Mouse (Mus musculus): ENCODE measurements at regions not wholly inside any gene's neighbourhood (a gene's known extent, or its start where the extent isn't known, plus 50 kb on each side); places are given as distances from the start of the nearest gene placed in this dataset.
"Not testable (repeated sequence)": the region's sequence is repeated elsewhere in the genome, so short reads cannot be mapped to it uniquely, and the experiment has no call there.

DNA sequence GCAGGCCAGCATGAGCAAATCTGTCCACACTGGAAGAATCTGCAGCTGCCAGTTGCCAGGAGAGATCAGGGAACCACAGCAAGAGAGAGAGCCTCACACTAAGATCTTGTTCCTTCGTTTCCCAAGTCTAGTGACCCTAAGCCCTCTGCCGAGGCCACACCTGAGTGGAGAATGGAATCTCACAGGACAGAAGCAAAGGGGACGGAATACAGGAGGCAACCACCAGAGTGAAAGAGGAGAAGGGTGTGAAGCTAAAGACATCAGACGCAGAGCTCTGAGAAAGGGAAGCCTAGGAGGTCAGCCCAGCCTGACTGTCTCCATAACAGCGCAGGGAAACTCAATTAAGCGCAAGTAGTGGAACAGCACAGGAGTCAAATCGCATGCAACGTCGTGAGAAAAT lies 75.0 kb downstream of the Suds3 start:
- POLR2A ChIA-PET: no interaction called here
- CTCF ChIA-PET: no interaction called here

DNA sequence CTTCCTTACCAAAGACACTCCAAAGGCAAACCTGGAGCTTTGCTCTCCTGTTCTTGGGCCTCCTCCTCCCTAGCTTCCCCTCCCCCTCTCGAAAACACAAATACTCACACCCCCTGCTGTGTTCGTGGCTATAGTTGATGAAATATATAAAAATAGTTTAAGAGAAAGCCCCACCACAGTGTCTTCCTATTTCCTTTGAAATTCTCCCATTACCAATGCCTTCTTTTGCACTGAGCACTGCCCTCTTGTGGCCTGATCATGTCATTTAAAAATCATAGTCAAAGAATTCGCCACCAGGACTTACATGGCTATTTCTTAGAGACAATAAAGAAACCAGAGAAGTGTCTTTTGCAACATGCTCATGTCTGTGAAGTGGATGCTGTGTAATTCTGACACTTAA lies 78.7 kb downstream of the Suds3 start:
- ChIA-PET CTCF (interaction anchor here in 2 of 4 experiments (0.5 to 1.2 kb wide), 3 partner anchors 11 to 1232 kb away, joined by 3 to 4 read pairs (median 4); no protein-coding TSS in a partner anchor), POLR2A (no interaction called here)

DNA sequence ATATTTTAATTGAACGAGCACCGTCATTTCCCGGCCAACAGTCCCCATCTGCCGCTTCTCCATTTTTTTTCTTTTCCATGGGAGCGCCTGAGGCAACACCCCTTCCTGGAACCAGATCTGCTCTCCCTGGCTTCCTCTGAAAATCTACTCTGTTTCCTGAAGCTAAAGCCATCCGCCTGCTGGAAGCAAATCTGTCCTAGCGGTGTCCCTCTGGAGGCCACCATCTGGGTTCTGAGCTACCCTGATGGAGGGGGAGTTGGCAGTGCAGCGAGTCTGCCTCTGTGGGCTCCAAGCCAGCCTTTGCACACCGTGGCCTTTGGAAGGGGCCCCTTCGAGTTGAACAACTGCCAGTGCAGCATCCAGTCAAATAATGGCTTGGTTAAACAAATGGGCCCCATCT lies 83.8 kb downstream of the Suds3 start:
- ChIA-PET CTCF (interaction anchor here in 1 of 4 experiments (0.6 kb wide), 1 partner anchor 657 kb away, joined by 5 read pairs; no protein-coding TSS in a partner anchor), POLR2A (interaction anchor here in 1 of 4 experiments (0.7 kb wide), 1 partner anchor 93 kb away, joined by 3 read pairs; no protein-coding TSS in a partner anchor)

DNA sequence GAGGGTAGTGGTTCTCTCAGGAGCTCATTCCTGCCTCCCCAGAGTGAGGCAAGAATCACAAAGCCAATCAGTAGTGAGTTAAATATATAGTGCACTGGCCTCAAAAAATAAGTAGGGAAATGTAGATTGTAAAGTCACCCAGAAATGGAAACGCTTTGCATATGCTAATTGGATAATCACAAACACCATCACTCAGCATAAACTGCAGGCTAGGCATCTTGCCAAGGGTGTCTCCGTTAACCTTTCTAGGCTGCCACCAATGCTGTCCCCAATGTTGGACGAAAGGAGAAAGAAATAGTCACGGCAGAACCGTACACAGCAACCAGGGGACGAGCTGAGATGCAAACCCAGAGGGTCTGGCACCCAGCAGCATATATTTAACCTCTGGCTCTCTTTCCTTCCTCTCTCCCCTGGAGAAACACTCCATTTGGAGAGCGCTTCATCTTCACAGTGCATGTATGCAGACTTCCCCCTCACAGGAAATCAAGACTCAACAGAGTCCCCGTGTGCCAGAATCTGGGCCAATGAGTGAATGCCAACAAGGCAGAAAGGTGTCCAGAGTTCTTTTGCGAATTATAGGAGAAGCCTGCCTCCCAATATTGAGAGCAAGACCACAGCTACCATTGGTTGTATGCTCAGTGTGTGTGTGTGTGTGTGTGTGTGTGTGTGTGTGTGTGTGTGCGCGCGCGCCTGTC lies 90.1 kb downstream of the Suds3 start:
- CTCF ChIA-PET: interaction anchor here in 1 of 4 experiments (0.6 kb wide), 1 partner anchor 586 kb away, joined by 3 read pairs; no protein-coding TSS in a partner anchor
- POLR2A ChIA-PET: no interaction called here

DNA sequence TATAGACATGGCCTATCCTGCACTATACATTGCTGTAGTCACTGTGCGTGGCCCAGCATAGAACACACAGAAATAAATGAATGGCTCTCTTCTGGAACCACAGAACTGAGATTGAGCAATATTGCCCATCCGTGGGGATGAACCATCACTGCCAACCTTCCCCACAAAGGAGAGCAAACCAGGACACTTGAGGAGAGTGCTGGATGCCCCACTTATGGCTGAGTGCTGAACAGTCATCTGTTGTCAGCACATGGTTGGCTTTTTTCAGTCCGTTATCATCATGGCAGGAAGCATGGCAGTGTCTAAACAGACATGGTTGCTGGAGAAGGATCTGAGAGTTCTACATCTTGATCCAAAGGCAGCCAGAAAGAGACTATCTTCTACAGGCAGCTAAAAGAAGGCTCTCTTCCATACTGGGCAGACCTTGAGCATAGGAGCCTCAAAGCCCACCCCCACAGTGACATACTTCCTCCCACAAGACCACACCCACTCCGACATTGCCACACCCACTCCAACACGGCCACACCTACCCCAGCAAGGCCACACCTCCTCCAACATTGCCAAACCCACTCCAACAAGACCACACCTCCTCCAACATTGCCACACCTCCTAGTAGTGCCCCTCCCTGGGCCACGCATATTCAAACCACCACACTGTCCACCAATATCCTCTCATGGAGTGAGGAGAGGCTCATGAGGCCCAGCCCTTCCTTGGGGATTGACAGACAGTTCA lies 97.3 kb downstream of the Suds3 start:
- ChIA-PET POLR2A (no interaction called here), CTCF (interaction anchor here in 2 of 4 experiments (0.6 to 1.2 kb wide), 6 partner anchors 9 to 260 kb away, joined by 3 to 8 read pairs (median 4); no protein-coding TSS in a partner anchor)

DNA sequence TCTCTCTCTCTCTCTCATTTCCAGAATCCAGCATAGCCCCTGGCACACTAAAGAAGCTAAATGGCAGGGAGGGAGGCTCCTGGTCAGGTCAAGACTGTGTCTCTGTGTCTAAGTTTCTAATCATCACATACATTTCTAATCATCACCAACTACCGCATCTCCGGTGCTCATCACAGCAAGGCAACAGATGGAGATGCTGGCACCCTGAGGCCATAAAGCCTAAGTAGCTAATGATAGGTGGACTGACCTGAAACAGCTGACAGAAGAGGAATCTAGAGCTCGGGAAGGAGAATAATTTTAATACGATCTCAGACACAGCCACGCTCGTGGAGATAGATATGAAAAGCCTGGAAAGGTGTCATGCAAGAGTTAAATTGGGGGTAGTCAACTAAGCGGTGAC lies 104.8 kb downstream of the Suds3 start:
- CTCF ChIA-PET: no interaction called here
- POLR2A ChIA-PET: interaction anchor here in 1 of 4 experiments (0.7 to 1.6 kb wide), 3 partner anchors 13 to 58 kb away, joined by 3 to 7 read pairs (median 3); no protein-coding TSS in a partner anchor

DNA sequence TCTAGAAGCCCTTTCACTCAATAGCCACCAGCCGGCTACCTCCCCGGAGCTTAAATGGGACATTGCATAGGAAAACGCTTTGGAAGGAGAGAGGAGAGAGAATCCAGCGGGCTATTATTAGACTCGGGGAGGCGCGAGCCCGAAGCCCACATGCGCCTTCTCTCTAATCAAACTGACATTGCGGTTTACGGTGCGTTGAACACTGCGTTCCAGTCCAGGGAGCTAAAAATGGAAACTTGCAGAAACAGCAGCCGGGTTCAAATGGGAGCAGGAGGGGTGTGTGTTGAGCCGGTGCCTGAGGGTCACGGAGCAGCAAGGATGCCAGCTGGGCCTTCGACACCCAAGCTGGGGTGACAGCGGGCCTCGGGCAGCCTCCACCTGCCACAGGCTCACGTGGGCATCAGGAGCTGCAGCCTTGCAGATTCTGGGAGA lies 115.1 kb downstream of the Suds3 start:
- ChIA-PET CTCF (interaction anchor here in 1 of 4 experiments (0.5 kb wide), 1 partner anchor 1047 kb away, joined by 6 read pairs; no protein-coding TSS in a partner anchor), POLR2A (no interaction called here)

DNA sequence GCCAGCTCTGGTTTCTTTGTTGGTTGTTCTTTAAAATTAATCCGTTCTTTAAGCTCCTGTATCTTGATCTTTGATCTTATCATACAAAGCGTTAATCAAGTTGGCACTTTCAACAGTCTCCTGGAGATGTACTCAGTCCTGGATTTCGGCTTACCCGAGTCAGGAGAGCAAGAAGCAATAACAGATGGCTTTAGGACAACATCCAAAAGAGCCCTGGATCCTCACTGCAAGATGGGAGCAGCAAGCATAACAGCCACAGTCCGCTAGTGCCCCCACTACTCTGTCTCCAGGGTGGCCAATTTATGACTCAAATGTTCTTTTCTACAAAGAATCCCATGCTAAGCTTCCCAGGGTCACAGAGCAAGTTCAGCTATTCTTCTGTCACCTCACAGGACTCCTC lies 121.4 kb downstream of the Suds3 start:
- ChIA-PET POLR2A (no interaction called here), CTCF (no interaction called here)

DNA sequence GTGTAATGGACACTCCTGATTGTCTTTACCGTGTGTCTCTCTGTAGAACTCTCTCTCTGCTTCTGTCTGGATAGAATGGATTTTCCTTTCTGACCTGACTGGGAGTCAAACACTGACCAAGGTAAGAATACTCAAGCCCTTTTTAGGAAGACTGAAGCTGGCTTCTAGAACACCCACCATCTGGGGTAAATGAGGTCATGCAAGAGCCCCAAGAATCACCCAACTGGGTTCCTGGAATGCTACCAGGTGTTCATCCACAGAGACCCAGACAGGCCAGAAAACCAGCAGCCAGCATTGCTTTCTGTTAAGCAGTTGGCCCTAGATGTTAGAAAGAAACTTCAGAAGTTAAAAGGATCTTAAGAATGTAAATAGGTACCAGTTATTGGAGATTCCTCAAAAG lies 122.2 kb downstream of the Suds3 start:
- ChIA-PET CTCF (no interaction called here), POLR2A (no interaction called here)

DNA sequence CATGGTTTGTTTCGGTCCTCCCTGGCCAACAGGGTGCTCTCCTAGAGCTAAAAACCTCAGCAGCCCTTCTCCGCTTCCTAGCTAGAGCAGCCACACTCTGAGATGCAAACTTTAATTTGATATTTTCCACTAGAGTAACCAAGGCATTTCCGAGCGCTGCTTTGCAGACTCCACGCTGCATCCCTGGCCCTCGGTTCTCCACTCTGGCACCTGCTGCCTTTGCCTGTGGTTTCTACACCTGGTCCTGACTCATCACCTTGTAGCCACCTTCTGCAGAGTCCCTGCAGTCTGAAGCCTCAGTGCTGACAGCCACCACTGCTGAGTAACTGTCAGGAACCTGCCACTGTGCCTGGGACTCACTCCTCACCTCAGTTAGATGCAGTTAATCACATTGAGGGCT lies 124.5 kb downstream of the Suds3 start:
- POLR2A ChIA-PET: interaction anchor here in 1 of 4 experiments (0.7 kb wide), 1 partner anchor 1775 kb away, joined by 3 read pairs; no protein-coding TSS in a partner anchor
- CTCF ChIA-PET: interaction anchor here in 1 of 4 experiments (0.7 kb wide), 1 partner anchor 131 kb away, joined by 3 read pairs; no protein-coding TSS in a partner anchor

DNA sequence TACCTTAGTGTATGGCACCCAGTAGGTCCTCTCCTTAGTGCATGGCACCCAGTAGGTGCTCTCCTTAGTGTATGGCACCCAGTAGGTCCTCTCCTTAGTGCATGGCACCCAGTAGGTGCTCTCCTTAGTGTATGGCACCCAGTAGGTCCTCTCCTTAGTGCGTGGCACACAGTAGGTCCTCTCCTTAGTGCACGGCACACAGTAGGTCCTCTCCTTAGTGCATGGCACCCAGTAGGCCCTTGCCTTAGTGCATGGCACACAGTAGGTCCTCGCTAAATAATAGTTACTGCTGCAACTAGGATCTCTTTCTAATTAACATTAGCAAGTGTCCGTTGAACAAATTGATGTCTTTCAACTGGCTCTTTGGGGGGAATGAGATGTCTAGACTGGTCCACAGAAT lies 144.4 kb downstream of the Suds3 start:
- CTCF ChIA-PET, POLR2A ChIA-PET: not testable (repeated sequence)

DNA sequence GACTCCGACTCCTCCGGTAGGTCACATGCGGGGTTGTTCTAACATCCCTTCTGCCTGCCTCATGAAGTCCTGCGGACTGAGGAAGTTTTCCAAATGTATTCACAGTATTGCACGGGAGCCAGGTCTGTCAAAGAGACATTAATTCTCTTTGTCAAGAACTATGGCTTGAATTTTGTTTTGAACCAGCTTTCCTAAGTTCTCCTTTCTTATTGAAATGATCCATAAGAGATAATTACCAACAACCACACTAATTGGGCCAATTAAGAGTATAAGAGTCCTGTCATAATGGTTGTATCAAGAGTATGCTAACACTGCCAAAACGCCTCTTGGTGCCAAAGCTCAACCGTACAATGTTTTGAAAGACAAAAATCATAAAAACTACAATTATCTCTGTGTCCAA lies 151.7 kb downstream of the Suds3 start:
- CTCF ChIA-PET: interaction anchor here in 1 of 4 experiments (0.6 kb wide), 1 partner anchor 235 kb away, joined by 9 read pairs; no protein-coding TSS in a partner anchor

DNA sequence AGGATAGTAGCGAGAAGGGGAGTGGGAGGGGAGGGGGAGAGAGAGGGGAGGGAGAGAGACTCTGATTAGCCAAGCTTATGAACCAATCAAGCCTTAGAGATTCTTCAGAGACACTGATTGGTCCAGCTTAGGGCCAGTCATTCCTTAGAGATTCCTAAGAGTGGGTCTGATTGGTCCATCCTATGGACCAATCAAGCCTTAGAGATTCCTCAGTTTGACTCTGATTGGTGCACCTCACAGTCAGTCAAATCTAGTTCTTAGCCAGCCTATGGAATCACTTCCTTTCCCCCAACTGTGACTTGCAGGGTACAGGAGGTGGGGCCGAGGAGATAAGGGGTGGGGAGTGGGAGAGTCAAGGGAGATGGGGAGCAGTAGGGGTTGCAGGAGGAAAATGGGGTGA lies 152.8 kb downstream of the Suds3 start:
- CTCF ChIA-PET: no interaction called here
- POLR2A ChIA-PET: no interaction called here

More for the DNA sequence above, 151.7 kb downstream of the Suds3 start:
- POLR2A ChIA-PET: interaction anchor here in 1 of 4 experiments (0.7 kb wide), 1 partner anchor 980 kb away, joined by 3 read pairs; no protein-coding TSS in a partner anchor

DNA sequence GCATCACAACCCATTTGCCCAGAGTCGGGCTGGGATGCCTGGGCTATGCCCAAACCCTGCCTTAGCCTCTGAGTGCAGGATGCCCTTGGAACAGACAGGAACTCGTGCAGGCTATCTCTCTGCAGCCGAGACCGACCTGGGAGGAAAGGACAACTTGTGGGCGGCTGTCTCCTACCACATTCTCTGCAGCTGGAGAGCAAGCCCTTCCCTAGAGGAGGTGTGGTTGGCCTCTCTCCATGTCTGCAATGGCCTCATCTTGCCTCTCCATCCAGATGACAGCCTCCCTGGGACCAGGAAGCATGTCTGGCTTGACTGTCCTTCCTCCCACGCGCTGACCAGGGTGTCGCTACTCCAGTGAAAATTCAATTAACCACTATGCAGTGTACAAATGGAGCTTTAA lies 155.9 kb downstream of the Suds3 start:
- ChIA-PET CTCF (no interaction called here), POLR2A (no interaction called here)

DNA sequence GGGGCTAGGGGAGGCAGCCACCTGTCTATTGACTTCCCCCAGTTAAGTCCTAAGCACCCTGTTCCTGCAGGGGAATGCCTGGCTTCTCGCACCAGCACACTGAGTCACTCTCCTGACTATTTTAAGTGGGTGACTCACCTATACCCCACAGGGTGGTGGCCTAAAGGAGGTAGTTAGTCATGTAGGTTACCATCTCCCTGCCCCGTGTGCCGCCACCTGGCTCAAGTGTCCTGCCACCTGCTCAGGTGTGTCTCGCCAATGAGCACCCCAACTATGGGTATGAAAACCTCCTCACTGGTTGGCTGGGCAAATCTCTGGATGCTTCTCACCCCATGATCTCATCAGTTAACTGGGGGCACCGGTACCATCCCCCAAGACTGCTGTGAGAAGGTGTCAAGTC lies 157.8 kb downstream of the Suds3 start:
- ChIA-PET POLR2A (interaction anchor here in 2 of 4 experiments (0.6 kb wide), 2 partner anchors 39 to 336 kb away, joined by 3 read pairs; no protein-coding TSS in a partner anchor), CTCF (no interaction called here)

DNA sequence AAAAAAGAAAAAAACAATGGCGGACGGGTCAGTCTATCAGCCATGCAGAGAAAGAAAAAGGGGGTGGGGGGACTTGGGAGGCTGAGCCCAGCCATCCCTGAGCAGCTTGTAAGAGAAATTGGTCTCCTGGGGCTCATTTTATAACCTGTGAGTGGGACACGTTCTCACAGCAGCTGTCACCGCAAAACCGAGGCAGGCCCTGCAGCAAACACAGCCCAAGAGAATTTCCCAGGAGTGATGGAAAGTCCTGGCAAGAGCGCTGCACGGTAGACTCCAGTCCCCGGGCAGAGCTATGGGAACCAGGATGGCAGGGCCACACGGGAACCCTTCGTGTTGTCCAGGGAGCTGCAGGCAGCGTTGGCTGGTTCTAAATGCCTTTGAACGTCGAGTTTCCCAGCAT lies 159.3 kb downstream of the Suds3 start:
- CTCF ChIA-PET: interaction anchor here in 1 of 4 experiments (0.5 kb wide), 1 partner anchor 569 kb away, joined by 3 read pairs; no protein-coding TSS in a partner anchor
- POLR2A ChIA-PET: no interaction called here

DNA sequence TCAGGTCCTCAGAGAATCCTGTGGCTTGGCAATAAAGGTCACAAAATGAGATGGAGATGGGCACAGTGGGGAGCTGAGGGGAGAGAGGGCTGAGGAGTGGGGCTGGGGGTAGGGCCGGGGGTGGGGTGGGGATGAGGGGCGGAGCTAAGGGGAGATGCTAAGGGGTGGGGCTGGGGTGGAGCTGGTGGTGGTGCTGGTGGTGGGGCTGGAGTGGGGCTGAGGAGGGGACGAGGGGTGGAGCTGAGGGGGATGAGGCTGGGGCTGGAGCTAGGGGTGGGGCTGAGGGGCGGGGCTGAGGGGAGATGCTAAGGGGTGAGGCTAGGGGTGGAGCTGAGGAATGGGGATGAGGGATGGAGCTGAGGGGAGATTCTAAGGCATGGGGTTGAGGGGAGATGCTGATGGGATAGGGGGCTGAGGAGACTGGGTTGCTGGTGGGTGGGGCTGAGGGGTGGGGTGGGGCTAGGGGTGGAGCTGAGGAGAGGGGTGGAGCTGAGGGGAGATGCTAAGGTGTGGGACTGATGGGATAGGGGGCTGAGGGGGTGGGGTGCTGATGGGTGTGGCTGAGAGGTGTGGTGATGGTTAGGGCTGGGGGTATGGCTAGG lies 165.5 kb downstream of the Suds3 start:
- CTCF ChIA-PET: interaction anchor here in 2 of 4 experiments (0.5 to 0.6 kb wide), 3 partner anchors 86 to 1414 kb away, joined by 3 to 11 read pairs (median 6); no protein-coding TSS in a partner anchor
- POLR2A ChIA-PET: interaction anchor here in 1 of 4 experiments (0.8 kb wide), 1 partner anchor 397 kb away, joined by 3 read pairs; no protein-coding TSS in a partner anchor

DNA sequence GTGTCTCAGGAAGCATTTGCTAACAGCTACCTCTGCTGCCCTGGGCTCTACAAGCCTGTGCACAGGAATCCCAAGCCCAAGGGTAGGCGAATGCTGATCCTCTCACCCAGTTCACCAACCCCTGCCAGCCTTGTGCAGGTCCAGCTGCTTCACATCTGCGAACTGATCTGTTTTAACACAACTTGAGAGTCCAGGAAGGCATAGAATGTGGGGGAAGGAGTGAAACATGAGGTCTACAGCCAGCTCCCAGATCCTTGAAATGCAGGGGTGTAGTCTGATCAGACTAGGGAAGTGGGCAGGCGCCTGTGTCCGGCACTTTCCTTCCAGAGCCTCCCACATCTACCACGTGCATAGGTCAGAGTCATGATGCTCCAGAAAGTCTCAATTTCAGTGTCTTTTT lies 181.3 kb downstream of the Suds3 start:
- ChIA-PET POLR2A (no interaction called here), CTCF (interaction anchor here (0.6 to 0.8 kb wide), 4 partner anchors 70 to 830 kb away, joined by 3 to 8 read pairs (median 6); no protein-coding TSS in a partner anchor)

DNA sequence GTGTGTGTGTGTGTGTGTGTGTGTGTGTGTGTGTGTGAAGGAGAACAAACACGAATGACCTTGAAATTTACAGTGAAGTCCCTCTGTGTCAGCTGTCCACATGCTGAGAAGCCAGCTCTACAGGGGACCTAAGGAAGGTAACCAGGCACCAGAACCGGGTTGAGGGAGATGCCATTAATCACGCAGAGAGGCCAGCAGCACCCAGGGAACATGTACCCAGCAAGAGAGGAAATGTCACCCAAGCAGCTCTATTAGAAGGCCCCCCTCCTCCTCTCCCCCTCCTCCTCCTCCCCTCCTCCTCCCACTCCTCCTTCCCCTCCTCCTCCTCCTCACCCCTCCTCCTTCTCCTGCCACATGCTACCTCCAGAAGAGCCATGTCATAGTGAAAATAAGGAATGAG lies 181.8 kb downstream of the Suds3 start:
- POLR2A ChIA-PET: interaction anchor here in 1 of 4 experiments (0.6 kb wide), 1 partner anchor 342 kb away, joined by 3 read pairs; no protein-coding TSS in a partner anchor
- CTCF ChIA-PET: interaction anchor here (0.5 to 0.8 kb wide), 7 partner anchors 45 to 830 kb away, joined by 3 to 9 read pairs (median 6); no protein-coding TSS in a partner anchor
